Mouse (Mus musculus): ENCODE data around the gene Ppara. TPM values are rescaled to one million over a fixed set of nuclear protein-coding genes. Genes with fewer than 3 reads are reported as not detected.

The Ppara gene
- polyA plus RNA-seq, 1 experiment from 2014 or later = 1.9 TPM

DNA sequence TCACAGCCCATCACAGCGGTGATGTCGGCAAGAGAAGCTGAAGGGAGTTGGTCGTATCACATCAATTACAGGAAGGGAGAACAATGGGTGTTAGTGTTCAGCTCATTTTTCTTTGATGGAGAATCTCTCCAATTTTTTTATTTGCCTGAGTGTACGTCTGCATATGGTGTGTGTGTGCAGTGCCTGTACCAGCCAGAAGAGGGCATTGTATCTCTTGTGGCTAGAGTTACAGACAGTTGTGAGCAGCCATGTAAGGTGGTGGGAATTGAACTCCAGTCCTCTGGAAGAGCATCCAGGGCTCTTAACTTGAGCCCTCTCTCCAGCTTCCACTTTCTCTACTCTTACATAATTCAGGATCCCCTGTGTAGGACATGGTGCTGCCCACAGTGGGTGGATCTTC, 48.4 kb downstream of the Ppara start:
- H3K9me3 ChIP-seq = no peaks in the 10 kb centered on the region
- H3K4me1 ChIP-seq (replicated peaks) = no peaks in the 10 kb centered on the region
- H3K36me3 ChIP-seq = no peaks in the 10 kb centered on the region
- H3K9ac ChIP-seq (replicated peaks) = no peak overlapping the region
- no peak overlapping the region for H3K4me2 ChIP-seq
- H3K27me3 ChIP-seq = no peaks in the 10 kb centered on the region
- whole genome bisulfite sequencing = 90% methylated on average over 4 of the region's 4 CpGs
- no peak overlapping the region for H3K27ac ChIP-seq
- ATAC-seq (ENCODE audit: insufficient number of reproducible peaks, insufficient read depth, low FRiP score, low TSS enrichment, low read depth) = no peak
- no peak overlapping the region for H3K4me3 ChIP-seq (replicated peaks)

- H3K4me3 ChIP-seq (replicated peaks) = no peak overlapping the region
- no peaks in the 10 kb centered on the region for H3K4me1 ChIP-seq (replicated peaks)
- ATAC-seq (ENCODE audit: insufficient number of reproducible peaks, insufficient read depth, low FRiP score, low TSS enrichment, low read depth) = no peak
- 90% methylated on average over 3 of the region's 3 CpGs for whole genome bisulfite sequencing
- H3K9me3 ChIP-seq = no peaks in the 10 kb centered on the region
- no peaks in the 10 kb centered on the region for H3K27me3 ChIP-seq
- no peak overlapping the region for H3K27ac ChIP-seq
- no peak overlapping the region for H3K9ac ChIP-seq (replicated peaks)
- no peaks in the 10 kb centered on the region for H3K36me3 ChIP-seq
- H3K4me2 ChIP-seq = no peak overlapping the region
Measured at GRCm38 (mm10) chr15:85784341-85784740, 49.6 kb downstream of the Ppara start.

DNA sequence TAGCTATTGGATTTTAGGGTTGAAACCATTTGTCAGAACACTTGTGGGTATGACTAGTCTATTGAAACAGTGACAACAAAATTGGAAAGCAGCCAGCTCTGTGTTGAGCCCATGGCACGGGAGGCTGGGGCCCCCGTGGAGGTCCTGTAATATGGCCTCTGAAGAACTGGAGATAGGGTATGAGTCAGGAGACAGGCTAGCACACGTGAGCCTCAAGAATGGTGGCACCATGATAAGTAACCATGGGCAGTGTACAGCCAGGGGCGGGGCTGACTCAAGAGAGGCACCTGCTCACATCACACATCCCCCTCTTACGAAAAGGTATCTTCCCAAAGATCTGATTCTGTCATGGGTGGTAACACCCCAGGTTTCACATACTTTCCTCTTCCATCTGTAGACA, 51.9 kb downstream of the Ppara start:
- Histone ChIP-seq H3K4me2 (no peak overlapping the region), H3K36me3 (no peaks in the 10 kb centered on the region), H3K27me3 (no peaks in the 10 kb centered on the region), H3K27ac (no peak overlapping the region), H3K9me3 (no peaks in the 10 kb centered on the region), H3K9ac (replicated peaks) (no peak overlapping the region), H3K4me3 (replicated peaks) (no peak overlapping the region), H3K4me1 (replicated peaks) (no peaks in the 10 kb centered on the region)
- 79% methylated on average over 5 of the region's 5 CpGs for WGBS
- ATAC-seq (ENCODE audit: insufficient number of reproducible peaks, insufficient read depth, low FRiP score, low TSS enrichment, low read depth) = no peak

DNA sequence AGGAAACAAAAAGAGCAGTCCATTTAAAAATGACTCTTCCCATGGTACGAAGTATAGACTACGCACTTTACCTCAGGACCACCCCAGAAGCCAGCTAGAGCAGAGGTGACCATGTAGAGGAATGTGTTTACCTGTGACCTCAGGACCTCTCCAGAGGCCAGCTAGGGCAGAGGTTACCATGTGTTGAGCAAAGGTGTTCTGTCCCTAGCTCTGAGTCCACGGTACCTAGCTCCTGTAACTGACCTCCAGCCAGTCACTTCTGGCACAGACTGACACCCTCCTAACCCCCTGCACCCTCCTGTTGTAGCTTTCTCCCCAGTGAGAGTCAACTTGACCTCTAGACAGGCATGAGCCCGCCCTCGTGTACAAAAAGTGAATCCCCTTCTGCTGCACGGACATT, 52.7 kb downstream of the Ppara start:
- ATAC-seq (ENCODE audit: insufficient number of reproducible peaks, insufficient read depth, low FRiP score, low TSS enrichment, low read depth) = no peak
- WGBS = 91% methylated on average over 6 of the region's 6 CpGs
- Histone ChIP-seq H3K27ac (no peak overlapping the region), H3K27me3 (no peaks in the 10 kb centered on the region), H3K36me3 (no peaks in the 10 kb centered on the region), H3K4me3 (replicated peaks) (no peak overlapping the region), H3K9ac (replicated peaks) (no peak overlapping the region), H3K9me3 (no peaks in the 10 kb centered on the region), H3K4me1 (replicated peaks) (no peaks in the 10 kb centered on the region), H3K4me2 (no peak overlapping the region)

- Histone ChIP-seq H3K4me1 (replicated peaks) (no peaks in the 10 kb centered on the region), H3K36me3 (no peaks in the 10 kb centered on the region), H3K27me3 (no peaks in the 10 kb centered on the region), H3K27ac (no peak overlapping the region), H3K9me3 (no peaks in the 10 kb centered on the region), H3K4me2 (no peak overlapping the region), H3K4me3 (replicated peaks) (no peak overlapping the region), H3K9ac (replicated peaks) (no peak overlapping the region)
- no peak for ATAC-seq (ENCODE audit: insufficient number of reproducible peaks, insufficient read depth, low FRiP score, low TSS enrichment, low read depth)
- 84% methylated on average over 4 of the region's 4 CpGs for WGBS
Measured at GRCm38 (mm10) chr15:85788051-85788450, 53.3 kb downstream of the Ppara start.

GRCm38 (mm10) chr15:85788633-85789032, 53.9 kb downstream of the Ppara start:
- Histone ChIP-seq H3K4me2 (no peak overlapping the region), H3K9me3 (no peaks in the 10 kb centered on the region), H3K27ac (no peak overlapping the region), H3K4me3 (replicated peaks) (no peak overlapping the region), H3K4me1 (replicated peaks) (no peaks in the 10 kb centered on the region), H3K36me3 (no peaks in the 10 kb centered on the region), H3K27me3 (no peaks in the 10 kb centered on the region), H3K9ac (replicated peaks) (no peak overlapping the region)
- WGBS = 75% methylated on average over 16 of the region's 16 CpGs
- no peak for ATAC-seq (ENCODE audit: insufficient number of reproducible peaks, insufficient read depth, low FRiP score, low TSS enrichment, low read depth)

DNA sequence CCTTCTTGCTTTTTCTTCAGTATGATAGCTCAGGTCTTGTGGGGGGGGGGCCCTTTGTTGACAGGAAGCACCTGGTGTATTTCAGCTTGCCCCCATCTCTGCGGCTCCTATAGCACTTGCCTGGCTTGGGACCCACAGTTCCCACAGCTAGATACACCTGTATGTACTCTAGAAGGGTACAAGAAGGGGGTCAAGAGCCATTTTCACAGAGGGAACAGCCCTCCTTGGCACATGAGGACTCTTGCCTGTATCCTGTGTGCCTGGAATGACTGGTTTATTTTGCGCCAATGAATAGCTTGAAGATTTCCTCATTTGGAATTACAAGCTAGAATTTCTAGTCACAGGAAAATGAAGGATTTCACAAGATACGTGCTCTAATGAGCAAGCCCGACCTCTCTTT, 56.7 kb downstream of the Ppara start:
- H3K4me3 ChIP-seq (replicated peaks) = no peak overlapping the region
- no peak overlapping the region for H3K27ac ChIP-seq
- ATAC-seq (ENCODE audit: insufficient number of reproducible peaks, insufficient read depth, low FRiP score, low TSS enrichment, low read depth) = no peak
- no peaks in the 10 kb centered on the region for H3K4me1 ChIP-seq (replicated peaks)
- H3K27me3 ChIP-seq = no peaks in the 10 kb centered on the region
- H3K36me3 ChIP-seq = no peaks in the 10 kb centered on the region
- WGBS = 85% methylated on average over 4 of the region's 4 CpGs
- no peaks in the 10 kb centered on the region for H3K9me3 ChIP-seq
- no peak overlapping the region for H3K9ac ChIP-seq (replicated peaks)
- no peak overlapping the region for H3K4me2 ChIP-seq

GRCm38 (mm10) chr15:85792819-85793218, 58.0 kb downstream of the Ppara start:
- Histone ChIP-seq H3K9me3 (no peaks in the 10 kb centered on the region), H3K4me3 (replicated peaks) (no peak overlapping the region), H3K27ac (no peak overlapping the region), H3K4me2 (no peak overlapping the region), H3K27me3 (no peaks in the 10 kb centered on the region), H3K36me3 (no peaks in the 10 kb centered on the region), H3K9ac (replicated peaks) (no peak overlapping the region), H3K4me1 (replicated peaks) (no peaks in the 10 kb centered on the region)
- WGBS = 88% methylated on average over 1 of the region's 1 CpGs
- ATAC-seq (ENCODE audit: insufficient number of reproducible peaks, insufficient read depth, low FRiP score, low TSS enrichment, low read depth) = no peak

DNA sequence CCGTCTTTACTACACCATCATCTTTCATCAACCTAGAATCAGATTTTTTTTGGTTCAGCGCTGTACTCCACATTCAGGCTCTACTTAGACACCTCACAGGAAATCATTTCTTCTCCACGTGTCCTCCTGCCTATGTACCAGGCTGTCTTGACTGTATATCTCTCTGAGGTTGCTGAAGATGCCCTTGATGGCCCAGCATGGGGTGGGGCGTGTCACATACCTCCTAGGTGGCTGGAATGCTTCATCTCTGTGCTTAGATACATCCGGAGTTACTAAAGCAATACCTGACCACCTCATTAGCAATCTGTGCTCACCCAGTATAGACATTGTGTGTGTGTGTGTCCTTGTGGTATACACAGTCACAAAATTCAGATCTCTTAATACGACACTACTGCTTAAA, 60.7 kb downstream of the Ppara start:
- no peak for ATAC-seq (ENCODE audit: insufficient number of reproducible peaks, insufficient read depth, low FRiP score, low TSS enrichment, low read depth)
- H3K4me3 ChIP-seq (replicated peaks) = no peak overlapping the region
- WGBS = 78% methylated on average over 6 of the region's 6 CpGs

GRCm38 (mm10) chr15:85798676-85799075, 63.9 kb downstream of the Ppara start:
- no peaks in the 10 kb centered on the region for H3K27me3 ChIP-seq
- no peak overlapping the region for H3K4me3 ChIP-seq (replicated peaks)
- WGBS = 93% methylated on average over 8 of the region's 8 CpGs
- no peak overlapping the region for H3K4me2 ChIP-seq
- no peak for ATAC-seq (ENCODE audit: insufficient number of reproducible peaks, insufficient read depth, low FRiP score, low TSS enrichment, low read depth)
- H3K9ac ChIP-seq (replicated peaks) = no peak overlapping the region
- H3K36me3 ChIP-seq = no peaks in the 10 kb centered on the region
- no peaks in the 10 kb centered on the region for H3K4me1 ChIP-seq (replicated peaks)
- H3K27ac ChIP-seq = no peak overlapping the region
- no peaks in the 10 kb centered on the region for H3K9me3 ChIP-seq

More for the DNA sequence above, 60.7 kb downstream of the Ppara start:
- H3K4me1 ChIP-seq (replicated peaks) = no peaks in the 10 kb centered on the region
- H3K27me3 ChIP-seq = no peaks in the 10 kb centered on the region
- H3K9me3 ChIP-seq = no peaks in the 10 kb centered on the region
- H3K27ac ChIP-seq = no peak overlapping the region
- no peak overlapping the region for H3K4me2 ChIP-seq
- no peaks in the 10 kb centered on the region for H3K36me3 ChIP-seq
- no peak overlapping the region for H3K9ac ChIP-seq (replicated peaks)

GRCm38 (mm10) chr15:85802931-85803330, 68.1 kb downstream of the Ppara start:
- 82% methylated on average over 2 of the region's 2 CpGs for WGBS
- no peak overlapping the region for H3K4me2 ChIP-seq
- H3K4me3 ChIP-seq (replicated peaks) = no peak overlapping the region
- H3K9ac ChIP-seq (replicated peaks) = no peak overlapping the region
- H3K9me3 ChIP-seq = no peaks in the 10 kb centered on the region
- no peak for ATAC-seq (ENCODE audit: insufficient number of reproducible peaks, insufficient read depth, low FRiP score, low TSS enrichment, low read depth)
- H3K36me3 ChIP-seq = no peaks in the 10 kb centered on the region; the same call in 1 of the 2 replicates
- no peaks in the 10 kb centered on the region for H3K27me3 ChIP-seq
- H3K27ac ChIP-seq = no peak overlapping the region
- H3K4me1 ChIP-seq (replicated peaks) = no peaks in the 10 kb centered on the region

DNA sequence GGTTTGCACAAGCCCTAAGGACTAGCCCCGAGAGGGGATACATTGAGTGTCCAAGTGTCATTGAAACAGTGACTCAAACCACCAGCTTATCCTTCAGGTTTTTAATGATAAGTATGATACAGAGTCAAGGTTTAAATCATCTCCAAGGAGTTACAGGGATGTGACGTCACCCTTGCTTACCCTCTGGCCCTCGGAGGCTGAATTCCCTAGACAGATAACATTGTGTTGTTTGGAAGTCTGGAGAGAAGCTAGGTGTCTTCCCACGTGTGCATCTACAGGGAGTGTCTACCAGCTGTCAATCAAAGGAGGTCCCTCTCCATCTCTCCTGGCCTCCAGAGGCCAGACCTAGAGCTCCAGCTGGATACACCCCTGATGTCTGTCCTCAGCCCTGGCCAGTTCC, 72.1 kb downstream of the Ppara start:
- Histone ChIP-seq H3K36me3 (no peaks in the 10 kb centered on the region; the same call in 1 of the 2 replicates), H3K9me3 (no peaks in the 10 kb centered on the region), H3K27ac (no peak overlapping the region), H3K4me2 (no peak overlapping the region), H3K9ac (replicated peaks) (no peak overlapping the region), H3K4me3 (replicated peaks) (no peak overlapping the region), H3K27me3 (no peaks in the 10 kb centered on the region), H3K4me1 (replicated peaks) (peaks cover 6% of the 10 kb centered on the region)
- no peak for ATAC-seq (ENCODE audit: insufficient number of reproducible peaks, insufficient read depth, low FRiP score, low TSS enrichment, low read depth)
- WGBS = 88% methylated on average over 4 of the region's 4 CpGs
